Mouse (Mus musculus): ENCODE measurements around the gene Cdkn3. TPM values are rescaled to one million over a fixed set of nuclear protein-coding genes. Genes with fewer than 3 reads are reported as not detected.

Gene Cdkn3
- total RNA-seq, 2 experiments from 2014 or later: 11.7 to 13.0 TPM

Other genes starting within 250 kb of the Cdkn3 start
- 91.7 and 93.1 TPM in 2 replicates for gene Cnih1, start 27.9 kb downstream of the Cdkn3 start, total RNA-seq (2014; fragmentation: Nextera tagmentation)
- gene Cnih1, start 27.9 kb downstream of the Cdkn3 start, total RNA-seq (2017): 56.0 and 72.4 TPM in 2 replicates
- gene Gmfb, start 61.7 kb downstream of the Cdkn3 start, total RNA-seq (2014; fragmentation: Nextera tagmentation): 51.5 and 57.9 TPM in 2 replicates
- 84.5 and 101 TPM in 2 replicates for gene Gmfb, start 61.7 kb downstream of the Cdkn3 start, total RNA-seq (2017)
- gene Cgrrf1, start 71.6 kb downstream of the Cdkn3 start, total RNA-seq (2014; fragmentation: Nextera tagmentation): 21.1 and 21.5 TPM in 2 replicates
- 7.8 and 18.8 TPM in 2 replicates for gene Cgrrf1, start 71.6 kb downstream of the Cdkn3 start, total RNA-seq (2017)
- 0.07 and 4.2 TPM in 2 replicates for gene Samd4, start 122.3 kb downstream of the Cdkn3 start, total RNA-seq (2014; fragmentation: Nextera tagmentation)
- gene Samd4, start 122.3 kb downstream of the Cdkn3 start, total RNA-seq (2017): 0.15 and 0.61 TPM in 2 replicates

Data from megakaryocyte-erythroid progenitor cell, adult 5-6 weeks (primary cell).